ENCODE assay signal across 16 mouse cellular contexts in genomic region chr13:59886572-59886971, GRCm38 (mm10).
DNase-seq lines count a peak whose midpoint lies in the region; ATAC-seq and TF ChIP-seq lines count a peak whose summit lies in the region.
"Had no signal": no experiment of that assay in that cellular context is flagged by ENCODE, and none has a peak within 500 bp of the region (broad histone marks: within the 10 kb centered on the region; RNA-seq: fewer than 3 reads in every experiment).

No protein-coding gene starts in this region.

- TF ChIP-seq CTCF in hindbrain, postnatal 0 days (IDR thresholded peaks at IDR 0.05; ENCODE audit: low read depth) = 0 out of 2 replicates have a peak, but pooled peaks have one; percentile 10
- TF ChIP-seq CTCF in testis, adult 2 months (IDR thresholded peaks at IDR 0.05; ENCODE audit: control insufficient read depth, insufficient read depth, insufficient replicate concordance, low read depth, low read length) = peak; percentile 28; the same call in 1 of the 2 replicates

- WGBS in hindbrain, postnatal 0 days = 51% methylated on average over 3 of the region's 3 CpGs
- 56% methylated on average over 3 of the region's 3 CpGs for WGBS in hindbrain, embryonic 13.5 days

- no peaks in the 10 kb centered on the region for H3K27me3 ChIP-seq in hindbrain, postnatal 0 days (ENCODE audit: insufficient read depth, low read length)
- H3K27me3 ChIP-seq in hindbrain, embryonic 13.5 days = no peaks in the 10 kb centered on the region
- H3K27me3 ChIP-seq in testis, adult 2 months (ENCODE audit: control insufficient read depth, insufficient read depth, low read length) = no peaks in the 10 kb centered on the region
- H3K27me3 ChIP-seq: hindbrain, embryonic 12.5 days; lung, embryonic 15.5 days; neural tube, embryonic 12.5 days had no signal

- DNase-seq in hindbrain, postnatal 0 days (ENCODE audit: low spot score) = no peak
- DNase-seq in testis, postnatal 10 days (ENCODE audit: low spot score) = no peak
- peak; percentile 25 for DNase-seq in c-Kit-positive CD71-positive TER-119-positive erythroid progenitor cells, embryonic 14.5 days (ENCODE audit: low spot score)
- no peak for DNase-seq in urinary bladder, postnatal 14 days (ENCODE audit: low spot score)
- DNase-seq in spleen, adult 18-20 months = no peak
- DNase-seq: cerebellum, adult 18-20 months; gastrocnemius, postnatal 10 days; kidney, postnatal 14 days; retina, postnatal 1 day had no signal

- no peaks in the 10 kb centered on the region for H3K36me3 ChIP-seq in hindbrain, postnatal 0 days (ENCODE audit: insufficient read depth, low read length)
- H3K36me3 ChIP-seq in hindbrain, embryonic 13.5 days = no peaks in the 10 kb centered on the region
- H3K36me3 ChIP-seq in testis, adult 2 months (ENCODE audit: control insufficient read depth, insufficient read depth, low read length) = no peaks in the 10 kb centered on the region
- H3K36me3 ChIP-seq: hindbrain, embryonic 12.5 days; lung, embryonic 15.5 days; midbrain, embryonic 12.5 days; neural tube, embryonic 12.5 days had no signal

- no peak overlapping the region for H3K9ac ChIP-seq in hindbrain, postnatal 0 days (replicated peaks; ENCODE audit: low read length)
- no peak overlapping the region for H3K9ac ChIP-seq in hindbrain, embryonic 13.5 days
- H3K9ac ChIP-seq: hindbrain, embryonic 12.5 days; lung, embryonic 15.5 days; midbrain, embryonic 12.5 days; neural tube, embryonic 12.5 days had no signal

- TF ChIP-seq POLR2A in testis, adult 2 months (IDR thresholded peaks at IDR 0.05; ENCODE audit: control insufficient read depth, low read depth, low read length) = no peak

- H3K27ac ChIP-seq in hindbrain, postnatal 0 days = no peak overlapping the region
- no peak overlapping the region for H3K27ac ChIP-seq in hindbrain, embryonic 13.5 days
- H3K27ac ChIP-seq in testis, adult 2 months (ENCODE audit: control insufficient read depth, insufficient read depth, low read depth, low read length) = no peak overlapping the region
- H3K27ac ChIP-seq: hindbrain, embryonic 12.5 days; lung, embryonic 15.5 days; midbrain, embryonic 12.5 days; neural tube, embryonic 12.5 days had no signal

- no peak overlapping the region for H3K4me3 ChIP-seq in hindbrain, postnatal 0 days (ENCODE audit: low read length)
- H3K4me3 ChIP-seq in hindbrain, embryonic 13.5 days = no peak overlapping the region
- H3K4me3 ChIP-seq in testis, adult 2 months (ENCODE audit: control insufficient read depth, low read depth, low read length) = no peak overlapping the region
- H3K4me3 ChIP-seq: hindbrain, embryonic 12.5 days; lung, embryonic 15.5 days; midbrain, embryonic 12.5 days; neural tube, embryonic 12.5 days had no signal

- peaks cover 7% of the 10 kb centered on the region; the same call in 1 of the 2 replicates for H3K4me1 ChIP-seq in hindbrain, postnatal 0 days (ENCODE audit: insufficient read depth, low read length)
- H3K4me1 ChIP-seq in hindbrain, embryonic 13.5 days (replicated peaks) = peaks cover 23% of the 10 kb centered on the region
- peaks cover 8% of the 10 kb centered on the region for H3K4me1 ChIP-seq in testis, adult 2 months (ENCODE audit: control insufficient read depth, insufficient read depth, low read length)

- H3K9me3 ChIP-seq in hindbrain, postnatal 0 days (ENCODE audit: low read length) = no peaks in the 10 kb centered on the region
- peaks cover 6% of the 10 kb centered on the region; the same call in 1 of the 2 replicates for H3K9me3 ChIP-seq in hindbrain, embryonic 13.5 days
- H3K9me3 ChIP-seq: lung, embryonic 15.5 days had no signal

- no peak for ATAC-seq in hindbrain, postnatal 0 days
- ATAC-seq in hindbrain, embryonic 13.5 days (ENCODE audit: low FRiP score) = no peak
- no peak for ATAC-seq in erythroblast, adult 5-6 weeks (replicated peaks; ENCODE audit: low FRiP score, poor library complexity, severe bottlenecking)

- no peak overlapping the region for H3K4me2 ChIP-seq in hindbrain, postnatal 0 days (ENCODE audit: low read depth, low read length)
- no peak overlapping the region for H3K4me2 ChIP-seq in hindbrain, embryonic 13.5 days
- H3K4me2 ChIP-seq: hindbrain, embryonic 12.5 days; lung, embryonic 15.5 days; midbrain, embryonic 12.5 days; neural tube, embryonic 12.5 days had no signal
